Mouse (Mus musculus): ENCODE measurements at regions not wholly inside any gene's neighbourhood (a gene's known extent, or its start where the extent isn't known, plus 50 kb on each side); places are given as distances from the start of the nearest gene placed in this dataset.

GRCm38 (mm10) chr2:114796630-114797290, 142.0 kb upstream of the Dph6 start:
- Histone ChIP-seq H3K27me3 (ENCODE audit: control insufficient read depth, insufficient read depth, insufficient read length) (no peaks in the 10 kb centered on the region), H3K79me2 (ENCODE audit: control insufficient read depth, insufficient read depth) (no peaks in the 10 kb centered on the region), H3K79me3 (ENCODE audit: low read depth) (no peaks in the 10 kb centered on the region), H3ac (ENCODE audit: control insufficient read depth, insufficient read length, low read depth) (no peak overlapping the region), H3K4me3 (ENCODE audit: insufficient read depth, poor library complexity, severe bottlenecking) (no peak overlapping the region), H3K36me3 (ENCODE audit: control insufficient read depth, insufficient read depth) (no peaks in the 10 kb centered on the region)
- TF ChIP-seq USF1 (IDR thresholded peaks at IDR 0.05; ENCODE audit: low read depth) (peak; percentile 54), MYOD1 (IDR thresholded peaks at IDR 0.05; ENCODE audit: control insufficient read depth, insufficient read length, low read depth) (no peak)

GRCm38 (mm10) chr2:114797291-114797650, 142.5 kb upstream of the Dph6 start:
- H3K79me2 ChIP-seq (ENCODE audit: control insufficient read depth, insufficient read depth): no peaks in the 10 kb centered on the region
- TF ChIP-seq MYOG (IDR thresholded peaks at IDR 0.05; ENCODE audit: control insufficient read depth, extremely low read depth, insufficient read length) (no peak), FOSL1 (IDR thresholded peaks at IDR 0.05; ENCODE audit: insufficient read depth, low read length, poor library complexity, severe bottlenecking) (no peak), USF1 (IDR thresholded peaks at IDR 0.05; ENCODE audit: low read depth) (no peak), MYOD1 (IDR thresholded peaks at IDR 0.05; ENCODE audit: control insufficient read depth, insufficient read length, low read depth) (no peak), MAX (IDR thresholded peaks at IDR 0.05) (no peak), CTCF (IDR thresholded peaks at IDR 0.05; ENCODE audit: control insufficient read depth, insufficient read depth, insufficient read length) (no peak), CEBPB (IDR thresholded peaks at IDR 0.05; ENCODE audit: low read depth) (no peak)
- no peak overlapping the region for H3ac ChIP-seq (ENCODE audit: control insufficient read depth, insufficient read length, low read depth)
- H3K4me3 ChIP-seq (ENCODE audit: insufficient read depth, poor library complexity, severe bottlenecking): no peak overlapping the region
- no peaks in the 10 kb centered on the region for H3K27me3 ChIP-seq (ENCODE audit: control insufficient read depth, insufficient read depth, insufficient read length)
- H3K36me3 ChIP-seq (ENCODE audit: control insufficient read depth, insufficient read depth): no peaks in the 10 kb centered on the region
- no peaks in the 10 kb centered on the region for H3K79me3 ChIP-seq (ENCODE audit: low read depth)

GRCm38 (mm10) chr2:114803241-114803640, 148.5 kb upstream of the Dph6 start:
- H3K27me3 ChIP-seq (ENCODE audit: control insufficient read depth, insufficient read depth, insufficient read length): no peaks in the 10 kb centered on the region
- no peaks in the 10 kb centered on the region for H3K36me3 ChIP-seq (ENCODE audit: control insufficient read depth, insufficient read depth)
- H3K79me3 ChIP-seq (ENCODE audit: low read depth): no peaks in the 10 kb centered on the region
- no peak for TF ChIP-seq MYOG (IDR thresholded peaks at IDR 0.05; ENCODE audit: control insufficient read depth, extremely low read depth, insufficient read length)
- TF ChIP-seq CTCF (IDR thresholded peaks at IDR 0.05; ENCODE audit: control insufficient read depth, insufficient read depth, insufficient read length): no peak
- TF ChIP-seq FOSL1 (IDR thresholded peaks at IDR 0.05; ENCODE audit: insufficient read depth, low read length, poor library complexity, severe bottlenecking): no peak
- TF ChIP-seq MAX (IDR thresholded peaks at IDR 0.05): no peak
- no peak for TF ChIP-seq CEBPB (IDR thresholded peaks at IDR 0.05; ENCODE audit: low read depth)
- TF ChIP-seq MYOD1 (IDR thresholded peaks at IDR 0.05; ENCODE audit: control insufficient read depth, insufficient read length, low read depth): no peak
- TF ChIP-seq USF1 (IDR thresholded peaks at IDR 0.05; ENCODE audit: low read depth): no peak
- H3K4me3 ChIP-seq (ENCODE audit: insufficient read depth, poor library complexity, severe bottlenecking): no peak overlapping the region
- no peak overlapping the region for H3ac ChIP-seq (ENCODE audit: control insufficient read depth, insufficient read length, low read depth)
- no peaks in the 10 kb centered on the region for H3K79me2 ChIP-seq (ENCODE audit: control insufficient read depth, insufficient read depth)

GRCm38 (mm10) chr2:114803928-114804327, 149.2 kb upstream of the Dph6 start:
- no peak for TF ChIP-seq CTCF (IDR thresholded peaks at IDR 0.05; ENCODE audit: control insufficient read depth, insufficient read depth, insufficient read length)
- no peak for TF ChIP-seq CEBPB (IDR thresholded peaks at IDR 0.05; ENCODE audit: low read depth)
- no peak for TF ChIP-seq FOSL1 (IDR thresholded peaks at IDR 0.05; ENCODE audit: insufficient read depth, low read length, poor library complexity, severe bottlenecking)
- TF ChIP-seq MYOG (IDR thresholded peaks at IDR 0.05; ENCODE audit: control insufficient read depth, extremely low read depth, insufficient read length): no peak
- TF ChIP-seq USF1 (IDR thresholded peaks at IDR 0.05; ENCODE audit: low read depth): no peak
- no peak for TF ChIP-seq MYOD1 (IDR thresholded peaks at IDR 0.05; ENCODE audit: control insufficient read depth, insufficient read length, low read depth)
- TF ChIP-seq MAX (IDR thresholded peaks at IDR 0.05): no peak
- no peak overlapping the region for H3ac ChIP-seq (ENCODE audit: control insufficient read depth, insufficient read length, low read depth)
- no peaks in the 10 kb centered on the region for H3K79me2 ChIP-seq (ENCODE audit: control insufficient read depth, insufficient read depth)
- H3K79me3 ChIP-seq (ENCODE audit: low read depth): no peaks in the 10 kb centered on the region
- H3K36me3 ChIP-seq (ENCODE audit: control insufficient read depth, insufficient read depth): no peaks in the 10 kb centered on the region
- H3K27me3 ChIP-seq (ENCODE audit: control insufficient read depth, insufficient read depth, insufficient read length): no peaks in the 10 kb centered on the region
- no peak overlapping the region for H3K4me3 ChIP-seq (ENCODE audit: insufficient read depth, poor library complexity, severe bottlenecking)

GRCm38 (mm10) chr2:114805436-114806047, 150.8 kb upstream of the Dph6 start:
- no peaks in the 10 kb centered on the region for H3K79me3 ChIP-seq (ENCODE audit: low read depth)
- H3K4me3 ChIP-seq (ENCODE audit: insufficient read depth, poor library complexity, severe bottlenecking): no peak overlapping the region
- H3K36me3 ChIP-seq (ENCODE audit: control insufficient read depth, insufficient read depth): no peaks in the 10 kb centered on the region
- TF ChIP-seq MAX (IDR thresholded peaks at IDR 0.05): no peak
- no peaks in the 10 kb centered on the region for H3K79me2 ChIP-seq (ENCODE audit: control insufficient read depth, insufficient read depth)
- H3K27me3 ChIP-seq (ENCODE audit: control insufficient read depth, insufficient read depth, insufficient read length): no peaks in the 10 kb centered on the region
- H3ac ChIP-seq (ENCODE audit: control insufficient read depth, insufficient read length, low read depth): no peak overlapping the region

- H3K79me3 ChIP-seq (ENCODE audit: low read depth): no peaks in the 10 kb centered on the region
- H3K36me3 ChIP-seq (ENCODE audit: control insufficient read depth, insufficient read depth): no peaks in the 10 kb centered on the region
- no peak for TF ChIP-seq MYOD1 (IDR thresholded peaks at IDR 0.05; ENCODE audit: control insufficient read depth, insufficient read length, low read depth)
- TF ChIP-seq USF1 (IDR thresholded peaks at IDR 0.05; ENCODE audit: low read depth): no peak
- TF ChIP-seq FOSL1 (IDR thresholded peaks at IDR 0.05; ENCODE audit: insufficient read depth, low read length, poor library complexity, severe bottlenecking): no peak
- TF ChIP-seq MYOG (IDR thresholded peaks at IDR 0.05; ENCODE audit: control insufficient read depth, extremely low read depth, insufficient read length): no peak
- TF ChIP-seq MAX (IDR thresholded peaks at IDR 0.05): no peak
- no peak for TF ChIP-seq CEBPB (IDR thresholded peaks at IDR 0.05; ENCODE audit: low read depth)
- TF ChIP-seq CTCF (IDR thresholded peaks at IDR 0.05; ENCODE audit: control insufficient read depth, insufficient read depth, insufficient read length): no peak
- no peak overlapping the region for H3K4me3 ChIP-seq (ENCODE audit: insufficient read depth, poor library complexity, severe bottlenecking)
- H3K79me2 ChIP-seq (ENCODE audit: control insufficient read depth, insufficient read depth): no peaks in the 10 kb centered on the region
- H3ac ChIP-seq (ENCODE audit: control insufficient read depth, insufficient read length, low read depth): no peak overlapping the region
- H3K27me3 ChIP-seq (ENCODE audit: control insufficient read depth, insufficient read depth, insufficient read length): no peaks in the 10 kb centered on the region
These were observed 153.3 kb upstream of the Dph6 start for GRCm38 (mm10) chr2:114808046-114808445.

All from C2C12 (cell line).